Mouse (Mus musculus) spleen, embryonic (tissue): ENCODE results near the gene H2-Q6.
"Not testable (repeated sequence)": the region's sequence is repeated elsewhere in the genome, so short reads cannot be mapped to it uniquely, and the experiment has no call there.

Experiments used
- CTCF ChIA-PET: fragments of 350-600 bp; sonication (Branson Sonifier 250); formaldehyde crosslinking; loops from one replicate; lab custom pipeline; 2022; lab: Charles Lee

The H2-Q6 gene

GRCm38 (mm10) chr17:35424624-35425416 lies at the start of gene H2-Q6:
Gene H2-Q6, plus strand, starts transcription at chr17:35424850.
- CTCF ChIA-PET: interaction anchor here (0.6 kb wide), 1 partner anchor 231 kb away, joined by 6 read pairs; the partner anchor contains the start of gene Ltb

- CTCF ChIA-PET: interaction anchor here (0.7 kb wide), 1 partner anchor 13 kb away, joined by 3 read pairs; no protein-coding TSS in a partner anchor
Measured at GRCm38 (mm10) chr17:35379369-35379728, 45.3 kb upstream of the H2-Q6 start, which contains the start of gene H2-Q4. Gene H2-Q4, plus strand, starts transcription at chr17:35379617.

- CTCF ChIA-PET: no interaction called here
Measured at GRCm38 (mm10) chr17:35379729-35380451, 44.8 kb upstream of the H2-Q6 start.

- CTCF ChIA-PET: not testable (repeated sequence)
Measured at GRCm38 (mm10) chr17:35389796-35390195, 34.9 kb upstream of the H2-Q6 start.

GRCm38 (mm10) chr17:35392671-35393070 lies 32.0 kb upstream of the H2-Q6 start:
- CTCF ChIA-PET: not testable (repeated sequence)

- CTCF ChIA-PET: not testable (repeated sequence)
Measured at GRCm38 (mm10) chr17:35393864-35394800, 30.5 kb upstream of the H2-Q6 start.

- CTCF ChIA-PET: not testable (repeated sequence)
Measured at GRCm38 (mm10) chr17:35396956-35397355, 27.7 kb upstream of the H2-Q6 start.

- CTCF ChIA-PET: not testable (repeated sequence)
Measured at GRCm38 (mm10) chr17:35413057-35413456, 11.6 kb upstream of the H2-Q6 start.

- CTCF ChIA-PET: not testable (repeated sequence)
Measured at GRCm38 (mm10) chr17:35415273-35416129, 9.1 kb upstream of the H2-Q6 start.

- CTCF ChIA-PET: interaction anchor here (0.8 kb wide), 1 partner anchor 16 kb away, joined by 3 read pairs; no protein-coding TSS in a partner anchor
Measured at GRCm38 (mm10) chr17:35418772-35419171, 5.9 kb upstream of the H2-Q6 start.

GRCm38 (mm10) chr17:35419564-35419963 lies 5.1 kb upstream of the H2-Q6 start:
- CTCF ChIA-PET: interaction anchor here (0.8 kb wide), 1 partner anchor 15 kb away, joined by 3 read pairs; no protein-coding TSS in a partner anchor

- CTCF ChIA-PET: interaction anchor here (0.6 kb wide), 2 partner anchors 17 to 823 kb away, joined by 5 to 8 read pairs; partner anchors contain the start of gene Ager
Measured at GRCm38 (mm10) chr17:35420206-35420810, 4.3 kb upstream of the H2-Q6 start.

GRCm38 (mm10) chr17:35421331-35421730 lies 3.3 kb upstream of the H2-Q6 start:
- CTCF ChIA-PET: not testable (repeated sequence)

GRCm38 (mm10) chr17:35422360-35422759 lies 2.3 kb upstream of the H2-Q6 start:
- CTCF ChIA-PET: interaction anchor here (0.6 kb wide), 1 partner anchor 24 kb away, joined by 3 read pairs; no protein-coding TSS in a partner anchor

- CTCF ChIA-PET: not testable (repeated sequence)
Measured at GRCm38 (mm10) chr17:35423131-35423810, 1.4 kb upstream of the H2-Q6 start.

GRCm38 (mm10) chr17:35424106-35424505 lies 544 bp upstream of the H2-Q6 start:
- CTCF ChIA-PET: interaction anchor here (0.6 kb wide), 1 partner anchor 230 kb away, joined by 6 read pairs; the partner anchor contains the start of gene Ltb

GRCm38 (mm10) chr17:35425474-35425873 lies 824 bp downstream of the H2-Q6 start:
- CTCF ChIA-PET: not testable (repeated sequence)

GRCm38 (mm10) chr17:35428883-35429282 lies 4.2 kb downstream of the H2-Q6 start:
- CTCF ChIA-PET: not testable (repeated sequence)

GRCm38 (mm10) chr17:35430671-35431070 lies 6.0 kb downstream of the H2-Q6 start:
- CTCF ChIA-PET: not testable (repeated sequence)
